Mouse (Mus musculus) myocyte (in vitro differentiated cells): ENCODE data around the gene Fhit.

Source experiments
- CEBPB ChIP-seq: IDR thresholded peaks from 2 replicates; pipeline ENCODE4 v1.6.1; 2011; ENCODE audit warnings: mild to moderate bottlenecking, moderate library complexity; ENCODE audit not compliant: poor library complexity, insufficient read depth, severe bottlenecking
- E2F4 ChIP-seq: IDR thresholded peaks from one replicate; pipeline ENCODE4 v1.6.1; 2011; ENCODE audit warnings: mild to moderate bottlenecking, control low read depth, moderate library complexity; ENCODE audit not compliant: insufficient read depth
- MAX ChIP-seq: IDR thresholded peaks from one replicate; pipeline ENCODE4 v1.6.1; 2011; ENCODE audit warnings: low read depth, mild to moderate bottlenecking, control low read depth
- MYOD1 ChIP-seq, 3 experiments: IDR thresholded peaks; one replicate each; pipeline ENCODE4 v1.6.1; 2011; ENCODE audit warnings: control low read depth in 2 of 3, low read depth in 2 of 3, mild to moderate bottlenecking in 2 of 3, moderate library complexity in 1 of 3; ENCODE audit not compliant: insufficient read length in 2 of 3, control insufficient read depth in 1 of 3
- POLR2A ChIP-seq: IDR thresholded peaks from one replicate; pipeline ENCODE4 v1.6.1; 2011; ENCODE audit warnings: low read depth, mild to moderate bottlenecking, control low read depth, moderate library complexity; ENCODE audit not compliant: insufficient read length
- POLR2AphosphoS2 ChIP-seq: IDR thresholded peaks from one replicate; pipeline ENCODE4 v1.6.1; 2011; ENCODE audit warnings: low read depth, control low read depth; ENCODE audit not compliant: insufficient read length
- TCF12 ChIP-seq: IDR thresholded peaks from one replicate; pipeline ENCODE4 v1.6.1; 2011; ENCODE audit warnings: mild to moderate bottlenecking, control low read depth; ENCODE audit not compliant: poor library complexity, insufficient read depth, severe bottlenecking
- USF1 ChIP-seq: IDR thresholded peaks from one replicate; pipeline ENCODE4 v1.6.1; 2011; ENCODE audit warnings: low read depth, mild to moderate bottlenecking, control low read depth, moderate library complexity

GRCm38 (mm10) chr14:9671776-9672175, 1490.1 kb downstream of the Fhit start:
- TF ChIP-seq MAX: no peak
- TF ChIP-seq POLR2A: no peak
- no peak for TF ChIP-seq TCF12
- TF ChIP-seq POLR2AphosphoS2: no peak
- TF ChIP-seq E2F4: no peak
- TF ChIP-seq MYOD1 (IDR thresholded peaks at IDR 0.05; ENCODE audit: control insufficient read depth in 1 of 3, insufficient read length in 2 of 3, low read depth in 2 of 3): no peak
- no peak for TF ChIP-seq USF1
- TF ChIP-seq CEBPB: no peak
